Mouse (Mus musculus) liver, embryonic 14.5 days (tissue): ENCODE measurements around the gene Fam131a.

Experiments
- CTCF ChIP-seq: IDR thresholded peaks from 2 replicates; pipeline ENCODE4 v1.5.1; 2016; ENCODE audit warnings: antibody characterized with exemption, low read depth, control low read depth
- EP300 ChIP-seq: IDR thresholded peaks from 2 replicates; pipeline ENCODE4 v1.6.1; 2016; ENCODE audit warnings: antibody characterized with exemption, low read depth

DNA sequence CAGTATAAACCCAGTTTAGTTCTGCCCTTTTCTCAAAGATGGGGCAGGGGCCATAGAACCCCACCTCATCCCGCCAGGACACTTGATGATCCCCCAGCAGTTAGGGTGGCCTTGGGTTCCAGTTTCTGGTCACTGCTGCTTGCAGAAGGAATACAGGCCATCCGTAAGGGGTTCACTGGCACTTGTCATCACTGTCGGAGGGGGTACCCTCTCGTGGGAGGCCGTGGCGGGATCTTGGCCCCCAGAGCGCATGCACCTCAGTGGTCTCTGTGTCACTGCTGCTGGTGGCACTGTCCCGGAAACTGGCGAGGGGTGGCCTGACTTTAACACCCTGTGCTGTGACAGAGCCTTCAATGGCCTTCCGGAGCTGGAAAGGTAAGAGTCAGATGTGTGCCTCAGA lies 10.0 kb downstream of the Fam131a start:
- no peak for TF ChIP-seq EP300
- no peak for TF ChIP-seq CTCF
